Mouse (Mus musculus) limb, embryonic 11.5 days (tissue): ENCODE data around the gene Ddx46. TPM values are rescaled to one million over a fixed set of nuclear protein-coding genes. Genes with fewer than 3 reads are reported as not detected.

Experiments used
- ATAC-seq: fragments of 200-750 bp; cut with Nextera tagmentation; 2 replicates; pipeline ENCODE4 v1.8.0; 2017; ENCODE audit warnings: low read depth; ENCODE audit not compliant: insufficient number of reproducible peaks, low FRiP score, low TSS enrichment
- DNase-seq: peaks from one replicate; pipeline ENCODE4 v3.0.0-alpha.2; 2015; ENCODE audit warnings: low spot score
- H3K27ac ChIP-seq: fragments of 300-500 bp; sonication (generic); replicated peaks from 2 replicates; pipeline ENCODE4 v1.5.1; 2014; ENCODE audit warnings: low read depth, mild to moderate bottlenecking, low read length
- H3K27me3 ChIP-seq: fragments of 300-500 bp; sonication (generic); 2 replicates; pipeline ENCODE4 v1.6.1; 2014; ENCODE audit warnings: mild to moderate bottlenecking, low read length, mixed read lengths; ENCODE audit not compliant: control insufficient read depth, insufficient read depth
- H3K36me3 ChIP-seq: fragments of 300-500 bp; sonication (generic); 2 replicates; pipeline ENCODE4 v1.6.1; 2014; ENCODE audit warnings: mild to moderate bottlenecking, low read length, moderate library complexity, mixed read lengths; ENCODE audit not compliant: control insufficient read depth, insufficient read depth
- H3K4me1 ChIP-seq: fragments of 300-500 bp; sonication (generic); 2 replicates; pipeline ENCODE4 v1.6.1; 2014; ENCODE audit warnings: low read length, mixed read lengths; ENCODE audit not compliant: control insufficient read depth, insufficient read depth
- H3K4me2 ChIP-seq: fragments of 300-500 bp; sonication (generic); 2 replicates; pipeline ENCODE4 v1.6.1; 2014; ENCODE audit warnings: low read depth, mild to moderate bottlenecking, moderate library complexity; ENCODE audit not compliant: severe bottlenecking
- H3K4me3 ChIP-seq: fragments of 300-500 bp; sonication (generic); 2 replicates; pipeline ENCODE4 v1.5.1; 2014; ENCODE audit warnings: low read depth, low read length
- H3K9ac ChIP-seq: fragments of 300-500 bp; sonication (generic); 2 replicates; pipeline ENCODE4 v1.6.1; 2014; ENCODE audit warnings: mild to moderate bottlenecking, low read length
- H3K9me3 ChIP-seq: fragments of 300-500 bp; sonication (generic); 2 replicates; pipeline ENCODE4 v1.6.1; 2016; ENCODE audit warnings: low read length; ENCODE audit not compliant: control insufficient read depth
- WGBS: fragments of 180-500 bp; shearing (Covaris S2); extraction: QIAGEN DNeasy Blood & Tissue Kit; methylation state at CpG from one replicate; pipeline ENCODE4 v1.1.7; 2014; 5-methylcytosine and 5-hydroxymethylcytosine counted together
- polyA plus RNA-seq: library from polyadenylated mRNA; unstranded; fragments of >200 nt; fragmentation: Nextera tagmentation; extraction: Ambion mirVana; gene quantifications from 2 replicates; pipeline ENCODE4 v1.2.1, GENCODE M21; 2014

The Ddx46 gene
- 60.8 and 61.8 TPM in 2 replicates for polyA plus RNA-seq

DNA sequence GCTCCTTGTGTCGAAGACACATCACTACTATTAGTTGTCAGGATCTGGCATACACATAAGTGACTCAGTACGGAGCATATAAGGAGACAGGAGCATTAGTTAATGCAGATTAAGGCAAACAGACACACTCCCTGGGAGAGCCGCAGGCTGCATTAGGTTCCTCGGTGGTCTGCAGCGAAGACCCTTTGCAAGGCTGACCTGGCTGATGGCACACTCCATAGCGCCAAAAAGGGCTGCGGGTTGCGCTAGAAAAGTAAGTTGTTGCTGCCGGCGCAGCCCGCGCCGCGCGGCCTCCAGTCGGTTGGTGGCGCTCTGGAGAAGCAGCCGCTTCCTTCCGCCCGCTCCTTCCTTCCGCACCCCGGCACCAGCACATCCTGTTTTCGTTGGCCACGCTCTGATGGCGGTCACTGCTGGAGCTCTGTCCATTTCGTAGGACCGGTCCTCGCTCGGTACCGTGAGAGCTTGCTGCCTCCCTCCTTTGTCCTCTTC, at the start of gene Ddx46:
TSS of gene Ddx46 (plus strand) at position 389 of the 489 bp plus-strand sequence.
- peak within 1 kb of the TSS; percentile 76 for H3K4me2 ChIP-seq
- H3K9me3 ChIP-seq, result no peaks in the 10 kb centered on the region
- ATAC-seq, result peak; percentile 75; the same call in 1 of the 2 replicates
- DNase-seq, result peak; percentile 95
- H3K4me1 ChIP-seq, result peaks cover 2% of the 10 kb centered on the region; the same call in 1 of the 2 replicates
- peak within 1 kb of the TSS; percentile 74 for H3K4me3 ChIP-seq
- no peak within 1 kb of the TSS for H3K27ac ChIP-seq
- 7% methylated on average over 30 of the region's 30 CpGs for WGBS
- no peaks in the 10 kb centered on the region for H3K27me3 ChIP-seq
- peaks cover 6% of the 10 kb centered on the region for H3K36me3 ChIP-seq
- H3K9ac ChIP-seq, result peak within 1 kb of the TSS; percentile 73

DNA sequence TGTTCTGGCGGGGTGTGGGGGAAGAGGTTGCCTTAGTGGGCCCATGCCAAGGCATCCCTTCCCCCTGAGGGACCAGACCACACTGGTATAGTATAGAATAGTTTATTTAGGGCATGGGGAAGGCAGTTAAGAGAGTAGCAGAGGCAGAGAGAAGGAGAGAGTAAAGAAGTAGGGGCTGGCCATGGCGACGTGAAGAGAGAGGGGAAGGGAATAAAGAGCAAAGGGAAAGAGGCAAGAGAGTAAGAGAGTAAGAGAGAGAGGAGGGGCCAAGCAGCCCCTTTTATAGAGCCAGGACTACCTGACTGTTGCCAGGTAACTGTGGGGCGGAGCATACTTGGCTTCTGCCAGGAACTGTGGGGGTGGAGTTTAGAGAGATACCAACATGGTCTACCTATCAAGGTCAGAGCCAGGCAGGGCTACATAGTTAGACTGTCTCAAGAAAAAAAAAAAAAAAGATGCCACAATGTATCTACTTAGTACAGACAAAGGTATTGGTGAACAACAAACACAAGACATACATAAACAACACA, 42.8 kb upstream of the Ddx46 start:
- peaks cover 8% of the 10 kb centered on the region; the same call in 1 of the 2 replicates for H3K36me3 ChIP-seq
- H3K9ac ChIP-seq, result no peak overlapping the region
- no peaks in the 10 kb centered on the region for H3K27me3 ChIP-seq
- no peaks in the 10 kb centered on the region for H3K9me3 ChIP-seq
- DNase-seq (no peak), ATAC-seq (no peak; the same call in 1 of the 2 replicates)
- 71% methylated on average over 4 of the region's 4 CpGs for WGBS
- H3K4me3 ChIP-seq, result no peak overlapping the region
- H3K4me2 ChIP-seq, result no peak overlapping the region
- no peak overlapping the region for H3K27ac ChIP-seq
- H3K4me1 ChIP-seq, result no peaks in the 10 kb centered on the region

DNA sequence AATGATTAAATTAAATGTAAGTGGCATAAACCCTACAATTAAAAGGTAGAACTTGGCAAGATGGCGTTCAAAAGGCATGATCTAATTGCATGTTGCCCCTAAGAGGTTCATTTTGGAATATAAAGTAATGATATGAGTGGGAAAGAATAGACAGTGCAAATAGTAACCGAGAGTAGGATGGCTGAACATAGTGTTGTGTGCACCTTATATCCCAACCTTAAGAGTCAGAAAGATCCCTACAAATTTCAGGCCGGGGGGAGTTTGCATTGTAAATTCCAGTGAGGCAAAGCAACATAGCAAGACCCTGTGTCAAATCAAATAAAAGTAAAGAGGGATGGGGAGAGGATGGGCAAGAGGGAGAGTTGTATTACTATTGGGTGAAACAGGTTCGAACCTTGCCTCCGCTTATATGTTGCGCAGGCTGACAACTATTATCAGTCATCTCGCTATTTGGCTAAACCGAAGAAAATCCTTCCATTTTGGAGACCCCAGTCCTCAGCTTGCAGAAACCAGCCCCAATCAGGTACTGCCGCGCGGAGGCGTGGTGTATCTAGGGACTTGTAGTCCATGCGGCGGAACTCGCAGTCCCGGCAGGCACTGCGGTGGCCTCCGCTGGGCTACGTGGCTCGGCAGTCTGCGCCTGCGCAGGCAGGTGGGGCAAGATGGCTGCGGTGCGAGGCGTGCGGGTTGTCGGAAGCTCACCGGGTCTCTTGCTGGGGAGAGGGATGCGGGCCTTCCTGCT, 42.1 kb upstream of the Ddx46 start:
- Histone ChIP-seq H3K36me3 (peaks cover 9% of the 10 kb centered on the region; the same call in 1 of the 2 replicates), H3K27ac (no peak overlapping the region), H3K4me3 (peak overlapping the region; percentile 89), H3K9ac (peak overlapping the region; percentile 81), H3K4me1 (no peaks in the 10 kb centered on the region), H3K27me3 (no peaks in the 10 kb centered on the region), H3K4me2 (peak overlapping the region; percentile 59; the same call in 1 of the 2 replicates), H3K9me3 (no peaks in the 10 kb centered on the region)
- ATAC-seq, result peak; percentile 97
- peak; percentile 99 for DNase-seq
- 5% methylated on average over 29 of the region's 29 CpGs for WGBS

GRCm38 (mm10) chr13:55593254-55593747, 41.5 kb upstream of the Ddx46 start:
- Histone ChIP-seq H3K36me3 (peaks cover 12% of the 10 kb centered on the region; the same call in 1 of the 2 replicates), H3K9ac (peak overlapping the region; percentile 81), H3K4me2 (peak overlapping the region; percentile 59), H3K9me3 (no peaks in the 10 kb centered on the region), H3K27ac (no peak overlapping the region), H3K4me1 (no peaks in the 10 kb centered on the region), H3K27me3 (no peaks in the 10 kb centered on the region), H3K4me3 (peak overlapping the region; percentile 89)
- ATAC-seq, result peak; percentile 38; the same call in 1 of the 2 replicates
- DNase-seq, result no peak
- WGBS, result under 1% methylated on average over 31 of the region's 31 CpGs

- peaks cover 12% of the 10 kb centered on the region; the same call in 1 of the 2 replicates for H3K36me3 ChIP-seq
- no peak for ATAC-seq
- no peak overlapping the region for H3K9ac ChIP-seq
- H3K4me2 ChIP-seq, result no peak overlapping the region
- no peaks in the 10 kb centered on the region for H3K9me3 ChIP-seq
- no peak overlapping the region for H3K4me3 ChIP-seq
- DNase-seq, result no peak
- no peaks in the 10 kb centered on the region for H3K27me3 ChIP-seq
- H3K27ac ChIP-seq, result no peak overlapping the region
- 94% methylated on average over 12 of the region's 12 CpGs for WGBS
- no peaks in the 10 kb centered on the region for H3K4me1 ChIP-seq
Measured at GRCm38 (mm10) chr13:55595375-55595774, 39.5 kb upstream of the Ddx46 start.

GRCm38 (mm10) chr13:55596802-55597201, 38.0 kb upstream of the Ddx46 start:
- Histone ChIP-seq H3K4me2 (no peak overlapping the region), H3K4me1 (peaks cover 5% of the 10 kb centered on the region), H3K27ac (no peak overlapping the region), H3K9me3 (no peaks in the 10 kb centered on the region), H3K4me3 (no peak overlapping the region), H3K9ac (no peak overlapping the region), H3K36me3 (peaks cover 12% of the 10 kb centered on the region; the same call in 1 of the 2 replicates), H3K27me3 (no peaks in the 10 kb centered on the region)
- WGBS, result 94% methylated on average over 12 of the region's 12 CpGs
- DNase-seq, result no peak
- no peak for ATAC-seq

DNA sequence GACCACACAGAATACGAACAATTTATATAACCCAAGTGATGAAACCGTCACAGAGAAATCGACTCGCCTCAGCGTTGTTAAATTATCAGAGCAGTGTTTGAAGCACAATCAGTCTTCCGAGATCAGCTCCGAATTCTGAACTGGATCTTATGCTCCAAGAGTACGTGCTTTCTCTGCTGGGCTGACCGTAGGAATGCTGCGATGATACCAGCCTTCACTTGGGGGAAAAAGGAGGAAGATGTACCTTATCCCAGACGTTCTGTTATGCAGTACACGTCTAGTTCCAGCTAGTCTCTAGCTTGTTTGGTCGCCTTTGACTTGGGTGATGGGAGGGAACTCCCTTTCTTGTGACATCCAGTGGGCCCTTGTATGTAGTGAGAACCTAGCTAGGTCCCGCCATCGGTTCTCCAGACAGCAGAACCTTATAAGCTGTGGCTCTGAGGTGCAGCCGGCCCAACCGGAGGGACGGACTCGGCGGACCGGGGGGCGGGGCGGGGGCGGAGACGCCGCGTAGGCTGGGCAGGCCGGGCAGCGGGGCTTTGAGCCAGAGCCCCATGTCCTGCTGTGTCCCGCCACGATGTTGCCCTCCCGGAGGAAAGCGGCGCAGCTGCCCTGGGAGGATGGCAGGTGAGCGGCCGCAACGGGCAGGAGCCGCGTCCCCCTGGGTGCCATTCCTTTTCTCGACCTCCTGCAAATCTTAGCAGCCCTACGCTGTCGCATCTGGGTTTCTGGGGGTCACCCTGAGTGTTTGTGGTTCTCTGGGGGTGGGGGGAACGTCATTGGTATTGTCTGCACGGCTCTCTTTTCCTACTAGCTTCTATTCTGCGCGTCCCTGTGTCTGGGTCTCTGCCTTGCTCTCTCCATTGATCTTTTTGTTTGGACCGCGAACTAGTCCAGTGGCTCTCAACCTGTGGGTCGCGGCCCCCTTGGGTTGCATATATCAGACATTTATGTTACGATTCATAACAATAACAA, 35.0 kb upstream of the Ddx46 start, which contains the start of gene B4galt7:
TSS of gene B4galt7 (plus strand) at position 331 of the 975 bp plus-strand sequence.
- Histone ChIP-seq H3K4me1 (peaks cover 5% of the 10 kb centered on the region), H3K27me3 (no peaks in the 10 kb centered on the region), H3K36me3 (peaks cover 14% of the 10 kb centered on the region; the same call in 1 of the 2 replicates), H3K9me3 (no peaks in the 10 kb centered on the region), H3K27ac (no peak within 1 kb of the TSS; the same call in 1 of the 2 replicates), H3K4me3 (peak within 1 kb of the TSS; percentile 86), H3K9ac (peak within 1 kb of the TSS; percentile 81), H3K4me2 (peak within 1 kb of the TSS; percentile 64)
- 10% methylated on average over 51 of the region's 51 CpGs for WGBS
- ATAC-seq (peak; percentile 84), DNase-seq (peak; percentile 85)
